Mouse (Mus musculus) frontal cortex, adult (tissue): ENCODE measurements at regions not wholly inside any gene's neighbourhood (a gene's known extent, or its start where the extent isn't known, plus 50 kb on each side); places are given as distances from the start of the nearest gene placed in this dataset.
"Not testable (repeated sequence)": the region's sequence is repeated elsewhere in the genome, so short reads cannot be mapped to it uniquely, and the experiment has no call there.

ENCODE experiments used
- ATAC-seq: cut with Nextera tagmentation; 2 replicates; pipeline ENCODE4 v1.9.2; 2017; ENCODE audit warnings: mild to moderate bottlenecking, moderate library complexity, mixed read lengths; ENCODE audit not compliant: low TSS enrichment

DNA sequence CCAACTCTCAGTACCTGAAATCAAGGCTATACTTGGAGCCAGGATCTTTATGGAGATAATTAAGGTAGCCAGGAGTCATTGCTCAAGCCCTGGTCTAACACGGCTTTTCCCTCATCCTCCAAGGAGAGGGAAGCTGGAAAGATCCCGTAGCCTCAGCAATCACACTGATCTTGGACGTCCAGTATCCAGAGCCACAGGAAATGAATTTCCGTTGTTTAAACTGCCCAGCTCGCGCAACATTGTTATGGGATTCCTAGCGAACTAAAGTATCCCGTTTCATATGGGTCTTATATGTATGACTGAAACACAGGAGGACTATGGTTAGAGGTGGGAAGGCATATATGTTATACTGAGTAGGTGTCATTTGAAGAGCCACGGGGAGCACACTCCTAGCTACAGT, 126.3 kb upstream of the Lnx1 start:
- ATAC-seq: no peak

DNA sequence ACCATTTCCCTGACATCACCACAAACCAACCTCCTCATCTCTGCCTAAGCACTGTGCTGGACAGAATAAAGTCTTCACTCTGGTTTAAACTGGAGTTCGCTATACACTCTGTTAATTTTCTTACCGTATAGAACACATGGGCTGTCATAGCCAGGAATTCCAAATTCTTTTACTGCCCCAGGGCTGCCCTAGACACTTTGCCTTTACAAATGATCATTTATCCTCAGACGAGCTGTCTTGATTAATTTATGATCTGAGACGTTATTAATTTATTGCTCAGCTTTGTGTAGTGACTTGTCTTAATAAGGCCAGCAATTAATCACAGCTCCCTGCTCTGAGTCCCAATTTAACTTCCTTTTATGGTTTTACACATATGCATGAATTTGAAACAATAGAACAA, 125.2 kb upstream of the Lnx1 start:
- no peak for ATAC-seq

DNA sequence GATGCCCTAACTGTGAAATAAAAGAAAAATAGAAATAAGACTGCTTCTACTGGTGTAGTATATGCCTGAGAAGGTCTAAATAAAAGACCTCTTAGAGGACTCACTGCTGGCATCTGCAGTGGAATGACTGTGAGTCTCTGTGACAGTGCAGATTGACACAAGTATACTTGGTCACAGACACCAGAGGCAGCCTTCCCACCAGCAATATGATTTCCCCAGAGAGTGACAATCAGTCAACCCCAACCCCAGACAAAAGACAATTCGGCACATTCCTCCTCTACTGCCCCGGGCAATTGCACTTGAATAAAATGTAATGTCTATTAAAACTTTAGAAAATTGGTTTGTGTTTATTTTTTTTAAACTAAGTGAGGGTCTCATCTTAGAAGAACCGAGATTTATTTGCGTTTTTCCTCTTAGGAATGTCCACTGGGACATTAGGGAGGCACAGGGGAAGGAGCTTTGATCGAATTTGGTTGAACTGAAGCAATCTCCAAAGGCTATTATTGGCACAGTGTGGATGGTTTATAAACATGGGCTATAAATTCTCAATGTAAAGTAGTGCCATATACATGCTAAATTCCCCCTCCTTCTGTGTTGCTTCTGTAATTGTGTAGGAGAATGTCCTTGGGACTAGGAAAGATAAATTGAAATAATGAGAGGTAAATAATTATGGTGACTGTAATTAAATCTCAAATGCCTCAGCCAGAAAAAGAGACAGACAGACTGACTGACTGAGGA, 123.0 kb upstream of the Lnx1 start:
- no peak for ATAC-seq

GRCm38 (mm10) chr5:74823719-74824118, 121.0 kb upstream of the Lnx1 start:
- no peak for ATAC-seq

DNA sequence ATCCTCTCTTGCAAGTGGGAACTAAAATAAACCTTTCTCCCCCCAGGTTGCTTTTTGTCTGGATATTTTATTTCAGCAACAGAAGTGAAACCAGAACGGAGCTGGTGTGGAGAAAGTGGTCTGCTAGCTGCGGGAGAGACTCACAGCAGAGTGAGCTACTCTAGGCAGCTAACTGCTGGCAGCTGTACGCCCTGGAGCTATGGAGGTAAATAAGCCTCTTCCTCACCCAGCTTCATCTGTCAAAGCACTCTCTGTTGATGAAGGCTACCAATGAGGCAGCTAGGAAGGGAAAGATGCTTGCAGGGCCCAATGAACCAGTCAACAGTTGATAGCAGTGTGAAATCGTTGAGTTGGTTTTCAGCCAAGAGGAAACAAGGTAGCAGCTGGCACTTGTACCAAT, 119.3 kb upstream of the Lnx1 start:
- ATAC-seq: no peak

DNA sequence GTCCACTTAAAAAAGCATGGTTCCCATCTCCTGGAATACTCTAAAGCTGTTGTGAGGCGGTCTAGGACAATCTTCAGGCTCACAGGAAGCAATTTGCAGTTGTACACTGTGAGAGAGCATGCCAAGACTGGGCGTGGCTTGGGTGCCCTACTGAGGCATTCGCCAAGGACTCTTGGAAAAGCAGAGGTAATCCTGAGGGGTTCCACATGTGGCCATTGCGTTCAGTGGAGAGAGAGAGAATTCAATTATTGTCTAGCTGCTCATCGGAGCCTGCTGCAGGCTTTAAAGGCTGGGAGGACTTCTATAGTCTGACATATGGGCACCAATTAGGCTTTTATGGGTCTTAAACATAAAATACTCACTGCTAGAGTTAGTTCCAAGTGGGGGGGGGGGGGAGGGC, 113.8 kb upstream of the Lnx1 start:
- ATAC-seq: no peak

DNA sequence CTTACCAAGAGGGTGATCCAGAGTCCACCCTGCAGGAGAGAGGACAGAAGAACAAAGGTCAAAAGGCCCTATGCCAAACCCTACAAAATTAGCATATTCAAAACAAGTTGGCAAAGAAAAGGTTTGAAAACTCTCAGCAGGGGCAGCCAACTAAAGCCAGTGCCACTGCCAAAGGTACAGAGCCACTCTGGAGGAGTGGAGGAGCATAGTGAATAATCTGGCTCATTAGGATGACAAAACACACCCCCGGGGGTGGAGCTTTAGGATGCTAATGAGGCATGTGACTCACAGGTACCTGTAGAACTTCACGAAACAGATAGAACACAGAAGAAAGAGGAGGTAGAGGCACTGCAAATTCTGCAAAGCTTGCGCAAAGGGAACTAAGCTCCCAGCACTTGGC, 110.7 kb upstream of the Lnx1 start:
- 0 out of 2 replicates have a peak, but pooled peaks have one; percentile 38 for ATAC-seq

DNA sequence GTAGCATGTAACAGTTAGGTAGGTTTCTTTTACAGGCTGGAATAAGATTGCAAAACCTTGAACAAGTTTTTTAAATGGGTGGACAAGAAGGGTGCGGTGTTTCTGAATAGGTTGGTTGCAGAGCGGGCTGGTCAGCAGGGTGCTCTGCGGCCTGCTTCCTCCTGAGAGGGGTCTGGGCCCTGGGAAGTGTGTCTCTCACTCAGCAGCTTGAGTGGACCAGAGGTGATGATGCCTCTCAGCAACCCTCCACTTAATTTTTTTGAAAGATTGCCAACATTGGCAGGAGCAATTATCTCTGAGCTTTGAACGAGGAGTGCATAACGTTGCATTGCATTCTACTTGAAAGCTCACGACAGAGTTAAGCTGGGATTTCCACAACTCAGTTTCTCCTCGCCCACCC, 108.3 kb upstream of the Lnx1 start:
- ATAC-seq: no peak

GRCm38 (mm10) chr5:74807581-74808221, 105.0 kb upstream of the Lnx1 start:
- ATAC-seq: no peak

DNA sequence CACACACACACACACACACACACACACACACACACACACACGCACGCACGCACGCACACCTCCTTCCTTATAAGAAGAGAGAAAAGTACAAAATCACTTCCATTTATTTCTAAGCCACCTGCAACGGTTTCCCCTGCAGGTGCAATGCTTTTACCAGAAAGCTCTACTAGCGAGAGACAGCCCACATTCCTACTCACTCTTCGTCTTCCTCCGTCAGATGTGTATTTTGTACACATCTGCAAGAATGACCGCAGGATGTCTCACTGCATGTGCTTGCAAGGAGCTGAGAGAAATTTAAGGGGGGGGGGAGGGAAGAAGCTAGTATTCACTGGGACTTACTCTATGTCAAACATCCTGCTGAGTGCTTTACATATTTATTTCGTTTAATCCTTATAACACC, 99.2 kb upstream of the Lnx1 start:
- ATAC-seq: no peak

- peak; percentile 71 for ATAC-seq
Observed at GRCm38 (mm10) chr5:74800351-74800750, 97.6 kb upstream of the Lnx1 start.

DNA sequence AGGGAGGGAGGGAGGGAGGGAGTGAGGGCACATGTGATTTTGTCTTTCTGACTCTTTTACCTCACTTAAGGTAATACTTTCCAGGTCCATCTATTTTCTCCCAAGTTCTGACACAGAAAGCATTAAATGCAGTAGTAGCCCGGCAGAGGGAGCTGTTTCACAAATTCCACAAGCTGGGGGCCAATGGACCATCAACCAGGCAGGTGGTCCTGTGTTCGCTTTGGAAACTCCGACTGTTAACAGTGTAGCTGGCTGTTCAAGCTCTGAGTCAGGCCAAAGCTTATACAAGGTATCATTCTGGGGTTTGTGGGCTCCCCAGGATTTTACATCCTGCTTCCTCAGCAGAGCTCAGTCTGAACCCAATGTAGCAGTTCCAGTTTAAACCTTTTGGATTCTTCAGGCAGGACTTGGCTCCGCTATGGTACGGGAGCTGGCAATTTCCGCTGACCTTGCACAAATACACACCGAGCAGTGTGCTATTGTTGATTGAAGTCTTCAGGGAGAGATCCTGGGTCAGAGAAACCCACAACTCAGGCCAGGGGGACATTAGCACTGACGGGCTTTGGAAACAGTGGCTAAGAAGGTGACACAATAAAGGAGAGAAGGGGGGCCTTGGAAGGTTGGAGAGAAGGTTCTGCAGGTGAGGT, 93.8 kb upstream of the Lnx1 start:
- ATAC-seq: 0 out of 2 replicates have a peak, but pooled peaks have one; percentile 58

- no peak for ATAC-seq
Observed at GRCm38 (mm10) chr5:74794726-74795125, 92.0 kb upstream of the Lnx1 start.

DNA sequence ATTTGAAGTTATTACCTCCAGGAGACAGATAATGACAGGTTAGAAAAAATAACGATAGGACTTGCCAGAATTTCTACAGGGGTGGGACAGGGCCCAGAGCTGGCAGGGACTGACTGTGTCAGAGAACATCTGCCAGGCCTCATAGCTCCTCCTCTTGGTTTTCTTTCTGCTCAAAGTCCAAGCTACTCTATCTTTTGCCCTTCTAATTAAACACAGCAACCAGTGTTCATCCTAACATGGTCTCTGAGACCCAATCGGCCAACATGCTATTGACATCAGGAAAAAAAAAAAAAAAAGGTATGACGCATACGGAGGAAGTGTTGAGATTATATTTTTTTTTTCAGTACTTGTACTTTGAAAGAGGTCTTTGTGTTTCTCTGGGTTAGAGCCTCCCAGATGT, 90.7 kb upstream of the Lnx1 start:
- ATAC-seq: no peak

- no peak for ATAC-seq
Observed at GRCm38 (mm10) chr5:74792936-74793335, 90.2 kb upstream of the Lnx1 start.

GRCm38 (mm10) chr5:74792301-74792700, 89.6 kb upstream of the Lnx1 start:
- ATAC-seq: peak; percentile 73

DNA sequence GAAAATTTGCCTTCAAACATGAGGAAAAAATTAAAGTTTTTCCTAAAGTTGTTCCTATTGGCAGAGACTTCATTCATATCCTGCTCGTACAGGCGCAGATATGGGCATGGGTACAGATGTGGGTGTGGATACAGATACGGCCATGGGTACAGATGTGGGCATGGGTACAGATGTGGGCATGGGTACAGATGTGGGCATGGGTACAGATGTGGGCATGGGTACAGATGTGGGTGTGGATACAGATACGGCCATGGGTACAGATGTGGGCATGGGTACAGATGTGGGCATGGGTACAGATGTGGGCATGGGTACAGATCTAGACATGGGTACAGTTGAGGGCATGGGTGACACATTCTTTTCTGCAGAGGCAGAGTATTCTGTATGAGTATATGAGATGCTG, 87.8 kb upstream of the Lnx1 start:
- ATAC-seq: not testable (repeated sequence)

GRCm38 (mm10) chr5:74783906-74784305, 81.2 kb upstream of the Lnx1 start:
- no peak for ATAC-seq

DNA sequence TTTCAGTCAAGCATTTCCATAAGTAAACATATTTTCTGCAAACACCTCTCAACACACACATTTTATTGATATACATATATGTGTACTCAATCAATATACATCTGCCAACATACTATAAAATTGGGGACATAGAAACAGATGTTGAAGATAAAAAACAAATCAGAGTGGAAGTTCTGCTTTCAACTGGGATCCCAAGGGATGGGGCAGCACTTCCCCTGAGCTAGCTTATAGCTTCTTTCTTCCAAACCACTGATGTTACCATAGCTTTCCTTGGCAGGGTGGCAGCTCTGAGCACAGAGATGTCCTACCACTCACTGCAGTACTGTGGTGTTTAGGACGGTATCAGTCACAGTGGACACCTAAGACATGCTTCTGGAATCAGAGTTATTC, 75.4 kb upstream of the Lnx1 start:
- ATAC-seq: no peak

GRCm38 (mm10) chr5:74777381-74778075, 74.8 kb upstream of the Lnx1 start:
- no peak for ATAC-seq

- no peak for ATAC-seq
Observed at GRCm38 (mm10) chr5:74776081-74776480, 73.4 kb upstream of the Lnx1 start.

- no peak for ATAC-seq
Observed at GRCm38 (mm10) chr5:74775596-74775995, 72.9 kb upstream of the Lnx1 start.
